Mouse (Mus musculus) CH12.LX (cell line): ENCODE data around the gene Nrbf2. TPM values are rescaled to one million over a fixed set of nuclear protein-coding genes. Genes with fewer than 3 reads are reported as not detected.

ENCODE experiments used
- DNase-seq: peaks from one replicate; pipeline ENCODE4 v3.0.0-alpha.2; 2013; ENCODE audit errors: extremely low read depth
- H3K27ac ChIP-seq: 2 replicates; pipeline ENCODE4 v1.5.1; 2012; ENCODE audit warnings: low read depth, mild to moderate bottlenecking, control low read depth, moderate library complexity; ENCODE audit not compliant: insufficient read depth
- H3K27me3 ChIP-seq: replicated peaks from 2 replicates; pipeline ENCODE3; 2012; ENCODE audit warnings: inconsistent platforms
- H3K36me3 ChIP-seq, 2 experiments: replicated peaks in 1 of 2; 2 replicates each; pipeline versions ENCODE3 to v1.6.1; 2012; ENCODE audit warnings: inconsistent platforms in 1 of 2, low read length in 1 of 2, mild to moderate bottlenecking in 1 of 2, mixed read lengths in 1 of 2, moderate library complexity in 1 of 2; ENCODE audit not compliant: control insufficient read depth in 1 of 2, insufficient read depth in 1 of 2
- H3K4me1 ChIP-seq, 2 experiments: 2 replicates each; pipeline ENCODE4 v1.6.1; 2012; ENCODE audit warnings: inconsistent platforms in 1 of 2, moderate library complexity in 1 of 2; ENCODE audit not compliant: insufficient read depth in 2 of 2, control insufficient read depth in 1 of 2
- H3K4me2 ChIP-seq: 2 replicates; pipeline ENCODE4 v1.6.1; 2012; ENCODE audit warnings: low read depth, mild to moderate bottlenecking, control low read depth; ENCODE audit not compliant: poor library complexity, insufficient read depth, severe bottlenecking
- H3K4me3 ChIP-seq, 3 experiments: fragments of 150-350 bp in 1 of 3; sonication (generic) in 1 of 3; replicated peaks in 1 of 3; 2 replicates each; pipeline versions ENCODE3 to v1.5.1; 2011 to 2012; ENCODE audit warnings: low read depth in 2 of 3, low read length in 2 of 3, mild to moderate bottlenecking in 2 of 3, moderate library complexity in 2 of 3, control low read depth in 1 of 3, improper control_type of control experiment in 1 of 3, inconsistent platforms in 1 of 3, mixed read lengths in 1 of 3; ENCODE audit not compliant: poor library complexity in 1 of 3
- H3K79me2 ChIP-seq: replicated peaks from 2 replicates; pipeline ENCODE4 v1.6.1; 2012; ENCODE audit warnings: mild to moderate bottlenecking, moderate library complexity; ENCODE audit not compliant: control insufficient read depth, poor library complexity, insufficient read depth, severe bottlenecking; ENCODE audit errors: extremely low read depth
- H3K9ac ChIP-seq: 2 replicates; pipeline ENCODE4 v1.6.1; 2012; ENCODE audit warnings: low read depth, mild to moderate bottlenecking, control low read depth, moderate library complexity; ENCODE audit not compliant: insufficient read depth
- H3K9me3 ChIP-seq: replicated peaks from 2 replicates; pipeline ENCODE3; 2012; ENCODE audit warnings: low read length, inconsistent platforms, mixed read lengths
- CHD1 ChIP-seq: IDR thresholded peaks from 2 replicates; pipeline ENCODE4 v1.6.1; 2012; ENCODE audit warnings: low read depth, low read length, improper control_type of control experiment, inconsistent platforms
- CHD2 ChIP-seq: IDR thresholded peaks from 2 replicates; pipeline ENCODE4 v1.6.1; 2011; ENCODE audit warnings: low read length, improper control_type of control experiment
- CTCF ChIP-seq, 2 experiments: IDR thresholded peaks in 1 of 2; conservative IDR thresholded peaks in 1 of 2; 2 replicates each; pipeline ENCODE4 v1.5.1; 2011 to 2012; ENCODE audit warnings: low read depth in 2 of 2, low read length in 2 of 2, improper control_type of control experiment in 1 of 2, inconsistent platforms in 1 of 2, mild to moderate bottlenecking in 1 of 2, moderate library complexity in 1 of 2
- EP300 ChIP-seq: IDR thresholded peaks from 2 replicates; pipeline ENCODE4 v1.6.1; 2011; ENCODE audit warnings: low read length, improper control_type of control experiment
- ETS1 ChIP-seq: conservative IDR thresholded peaks from 2 replicates; pipeline ENCODE4 v1.6.1; 2012; ENCODE audit warnings: low read depth, mild to moderate bottlenecking, inconsistent platforms, low read length, improper control_type of control experiment, moderate library complexity
- IRF4 ChIP-seq: IDR thresholded peaks from 2 replicates; pipeline ENCODE4 v1.6.1; 2014; ENCODE audit warnings: low read depth, mild to moderate bottlenecking, inconsistent platforms, low read length, improper control_type of control experiment
- JUND ChIP-seq: conservative IDR thresholded peaks from 2 replicates; pipeline ENCODE4 v1.6.1; 2011; ENCODE audit warnings: low read depth, low read length, improper control_type of control experiment
- MAX ChIP-seq: IDR thresholded peaks from 2 replicates; pipeline ENCODE4 v1.6.1; 2011; ENCODE audit warnings: low read length, improper control_type of control experiment
- MAZ ChIP-seq: IDR thresholded peaks from 2 replicates; pipeline ENCODE4 v1.6.1; 2012; ENCODE audit warnings: low read depth, mild to moderate bottlenecking, inconsistent platforms, low read length, improper control_type of control experiment, moderate library complexity
- MXI1 ChIP-seq: IDR thresholded peaks from 2 replicates; pipeline ENCODE4 v1.6.1; 2011; ENCODE audit warnings: mild to moderate bottlenecking, low read depth, low read length, improper control_type of control experiment
- MYC ChIP-seq: IDR thresholded peaks from 2 replicates; pipeline ENCODE4 v1.6.1; 2011; ENCODE audit warnings: low read depth, mild to moderate bottlenecking, improper control_type of control experiment, low read length
- NRF1 ChIP-seq: IDR thresholded peaks from 2 replicates; pipeline ENCODE4 v1.6.1; 2014; ENCODE audit warnings: low read depth, mild to moderate bottlenecking, inconsistent platforms, low read length, improper control_type of control experiment, moderate library complexity
- POLR2A ChIP-seq: IDR thresholded peaks from 2 replicates; pipeline ENCODE4 v1.6.1; 2011; ENCODE audit warnings: low read depth, mild to moderate bottlenecking, improper control_type of control experiment, low read length
- RAD21 ChIP-seq: IDR thresholded peaks from 2 replicates; pipeline ENCODE4 v1.6.1; 2011; ENCODE audit warnings: low read depth, mild to moderate bottlenecking, low read length, improper control_type of control experiment, moderate library complexity
- RCOR1 ChIP-seq: conservative IDR thresholded peaks from 2 replicates; pipeline ENCODE4 v1.6.1; 2012; ENCODE audit warnings: low read depth, mild to moderate bottlenecking, inconsistent platforms, low read length, improper control_type of control experiment
- SMC3 ChIP-seq: IDR thresholded peaks from 2 replicates; pipeline ENCODE4 v1.6.1; 2011; ENCODE audit warnings: low read depth, low read length, improper control_type of control experiment
- TBP ChIP-seq: conservative IDR thresholded peaks from 2 replicates; pipeline ENCODE4 v1.6.1; 2011; ENCODE audit warnings: low read depth, low read length, improper control_type of control experiment
- TCF12 ChIP-seq: IDR thresholded peaks from 2 replicates; pipeline ENCODE4 v1.6.1; 2014; ENCODE audit warnings: low read depth, mild to moderate bottlenecking, inconsistent platforms, low read length, improper control_type of control experiment
- ZNF384 ChIP-seq: IDR thresholded peaks from 2 replicates; pipeline ENCODE4 v1.6.1; 2012; ENCODE audit warnings: low read depth, low read length, improper control_type of control experiment, inconsistent platforms
- dilution Hi-C: fragments of 300-500 bp; cut with MboI; formaldehyde crosslinking; loops from 2 replicates; pipeline ENCODE4 v1.14.3; 2020; ENCODE audit warnings: low sequenced_read_pairs; ENCODE audit not compliant: extremely low pct_unique_long_range_greater_than_20kb, extremely low pct_ligation_motif_present
- in situ Hi-C: fragments of 300-500 bp; cut with MboI; formaldehyde crosslinking; loops from 3 replicates; pipeline ENCODE4 v1.14.3; 2019; ENCODE audit warnings: low sequenced_read_pairs, low pct_ligation_motif_present, low pct_unique_long_range_greater_than_20kb, mixed read lengths
- polyA plus RNA-seq: library from polyadenylated mRNA; unstranded; fragments of >175 nt; gene quantifications from 2 replicates; pipeline ENCODE4 v1.2.1, GENCODE M21; 2012; ENCODE audit warnings: low read depth; ENCODE audit not compliant: insufficient read length
- total RNA-seq, 2 experiments: library from RNA; depleted of rRNA; stranded (reverse); fragments of 300-350 nt in 1 of 2; fragments of >200 nt in 1 of 2; gene quantifications; 2 replicates each; pipeline ENCODE4 v1.2.3; 2012 to 2014

The Nrbf2 gene
- total and polyA plus RNA-seq, 3 experiments = 16.6 to 33.0 (median 17.8) TPM

DNA sequence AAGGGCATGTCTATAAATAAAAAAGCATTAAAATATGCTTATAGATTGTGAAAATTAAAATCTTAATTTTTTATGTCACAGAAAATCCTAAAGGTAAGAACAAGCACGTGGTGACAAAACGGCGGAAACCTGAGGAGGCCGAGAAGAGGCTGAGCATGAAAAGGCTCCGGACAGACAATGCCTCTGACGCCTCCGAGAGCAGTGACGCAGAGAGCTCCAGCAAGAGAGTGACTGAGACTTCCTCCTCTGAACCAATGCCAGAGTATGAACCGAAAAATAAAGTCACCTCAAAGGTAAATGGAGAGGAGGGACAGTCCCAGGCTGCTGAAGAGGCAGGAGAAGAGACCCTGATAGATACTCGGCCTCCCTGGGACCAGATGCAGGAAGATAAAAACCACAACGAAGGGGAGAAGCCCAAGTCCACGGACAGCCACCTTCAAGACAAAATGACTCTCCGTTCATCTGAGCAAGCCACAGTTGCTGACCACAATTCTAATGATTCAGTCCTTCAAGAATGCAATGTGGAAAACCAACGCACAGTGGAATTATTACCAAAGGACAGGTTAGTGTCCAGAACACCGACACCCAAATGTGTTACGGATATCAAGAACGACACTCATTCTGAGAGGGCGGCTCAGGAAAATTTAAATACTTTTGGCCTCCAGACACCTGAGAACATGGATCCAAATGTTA is 66.1 kb downstream of the Nrbf2 start:
- Histone ChIP-seq H3K9ac (no peak overlapping the region), H3K36me3 (peaks cover 52 to 67% of the 10 kb centered on the region in 2 experiments), H3K27me3 (no peaks in the 10 kb centered on the region), H3K4me1 (peaks cover 5 to 87% of the 10 kb centered on the region in 2 experiments), H3K9me3 (no peaks in the 10 kb centered on the region), H3K27ac (peak overlapping the region; percentile 72), H3K79me2 (peaks cover 74% of the 10 kb centered on the region), H3K4me3 (no peak overlapping the region), H3K4me2 (no peak overlapping the region)
- dilution Hi-C loops = no loop called here
- peak; percentile 88 for DNase-seq
- in situ Hi-C loops = no loop called here
- TF ChIP-seq ETS1 (peak; percentile 63), CHD2 (no peak), EP300 (peak; percentile 25; the same call in 1 of the 2 replicates), MYC (peak; percentile 66), TCF12 (0 out of 2 replicates have a peak, but pooled peaks have one; percentile 18), SMC3 (no peak), MAX (peak; percentile 46; the same call in 1 of the 2 replicates), JUND (no peak), POLR2A (0 out of 2 replicates have a peak, but pooled peaks have one; percentile 40), IRF4 (peak; percentile 14; the same call in 1 of the 2 replicates), TBP (no peak), MXI1 (peak; percentile 72; the same call in 1 of the 2 replicates), MAZ (no peak), ZNF384 (no peak), RAD21 (no peak), RCOR1 (no peak)

DNA sequence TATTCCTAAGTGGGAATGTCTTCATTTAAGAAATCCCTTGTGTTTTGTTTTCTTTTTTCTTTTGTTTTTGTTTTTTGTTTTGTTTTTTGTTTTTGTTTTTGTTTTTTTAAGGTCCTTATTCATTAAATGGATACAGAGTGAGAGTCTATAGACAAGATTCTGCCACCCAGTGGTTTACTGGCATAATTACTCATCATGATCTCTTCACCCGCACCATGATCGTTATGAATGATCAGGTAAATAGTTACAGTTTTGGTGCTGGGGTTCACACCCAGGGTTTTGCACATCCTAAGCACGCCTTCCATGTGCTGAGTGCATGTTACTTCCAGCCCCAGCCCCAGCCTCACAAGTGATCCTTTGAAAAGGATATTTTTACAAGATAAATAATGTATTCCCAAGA is 68.2 kb downstream of the Nrbf2 start:
- DNase-seq = no peak
- Histone ChIP-seq H3K9ac (no peak overlapping the region), H3K4me1 (peaks cover 5 to 82% of the 10 kb centered on the region in 2 experiments), H3K79me2 (peaks cover 79% of the 10 kb centered on the region), H3K4me3 (no peak overlapping the region), H3K36me3 (peaks cover 49 to 60% of the 10 kb centered on the region in 2 experiments), H3K4me2 (no peak overlapping the region), H3K27me3 (no peaks in the 10 kb centered on the region), H3K27ac (no peak overlapping the region), H3K9me3 (no peaks in the 10 kb centered on the region)
- dilution Hi-C loops (no loop called here), in situ Hi-C loops (no loop called here)
- TF ChIP-seq CHD1 (no peak), RAD21 (peak; percentile 36), SMC3 (peak; percentile 38; the same call in 1 of the 2 replicates), NRF1 (no peak), CTCF (conservative IDR thresholded peaks at IDR 0.05 in 1 of 2, IDR thresholded peaks at IDR 0.05 in 1 of 2; ENCODE audit: low read depth in 2 of 2, low read length in 2 of 2) (peak in 1 of 2 experiments; percentile 50; a peak in 2 of 4 replicates)

Other genes starting within 250 kb of the Nrbf2 start
- gene Jmjd1c, start 189.2 kb downstream of the Nrbf2 start, total RNA-seq (2012; rRNA removed) = 41.2 and 41.6 TPM in 2 replicates
- gene Jmjd1c, start 189.2 kb downstream of the Nrbf2 start, total RNA-seq (2014; rRNA removed) = 41.2 and 41.4 TPM in 2 replicates
- gene Jmjd1c, start 189.2 kb downstream of the Nrbf2 start, polyA plus RNA-seq = 40.9 and 50.1 TPM in 2 replicates
- 20.3 and 23.2 TPM in 2 replicates for gene Reep3, start 188.4 kb downstream of the Nrbf2 start, total RNA-seq (2012; rRNA removed)
- gene Reep3, start 188.4 kb downstream of the Nrbf2 start, total RNA-seq (2014; rRNA removed) = 20.0 and 23.3 TPM in 2 replicates
- gene Reep3, start 188.4 kb downstream of the Nrbf2 start, polyA plus RNA-seq = 20.5 and 21.8 TPM in 2 replicates